Mouse (Mus musculus): ENCODE data around the gene Fbp2.

DNA sequence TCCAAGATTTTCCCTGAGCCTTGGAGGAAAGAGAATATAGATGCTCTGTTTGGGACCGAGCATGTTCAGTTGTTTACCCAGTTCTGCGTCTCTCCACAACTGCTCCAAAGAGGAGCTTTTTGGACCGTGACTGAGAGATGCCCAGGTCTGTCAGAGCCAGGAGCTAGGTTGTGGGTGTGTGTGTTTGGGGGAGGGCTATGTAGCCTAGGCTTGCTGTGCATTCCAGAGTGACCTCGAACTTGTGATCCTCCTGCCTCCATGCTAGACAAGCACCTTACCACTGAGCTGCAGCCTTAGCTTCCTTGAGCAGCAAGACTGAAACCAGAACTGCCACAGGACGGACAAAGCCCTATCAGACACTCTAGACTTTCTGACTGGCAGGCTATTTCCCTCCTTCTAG, 24.6 kb upstream of the Fbp2 start:
- TF ChIP-seq CTCF (IDR thresholded peaks at IDR 0.05; ENCODE audit: low read depth), result no peak
- no peak for TF ChIP-seq EP300 (IDR thresholded peaks at IDR 0.05; ENCODE audit: low read depth)

All from heart, postnatal 0 days (tissue).